Comparison of ENCODE assay signal across 17 mouse cellular contexts in genomic region chr10:8250005-8250404, GRCm38 (mm10).
A peak's percentile ranks its signal among the peaks of the same experiment; 100 is the strongest.
DNase-seq lines count a peak whose midpoint lies in the region; ATAC-seq lines count a peak whose summit lies in the region.
"Had no signal": no experiment of that assay in that cellular context is flagged by ENCODE, and none has a peak within 500 bp of the region (broad histone marks: within the 10 kb centered on the region; RNA-seq: fewer than 3 reads in every experiment).

No protein-coding gene starts in this region.

- ATAC-seq in common myeloid progenitor, adult 5-6 weeks (replicated peaks; ENCODE audit: low read depth, poor library complexity, severe bottlenecking): peak; percentile 65; the same call in 1 of the 2 replicates
- 0 out of 2 replicates have a peak, but pooled peaks have one; percentile 30 for ATAC-seq in megakaryocyte, adult 5-6 weeks (ENCODE audit: poor library complexity, severe bottlenecking)
- ATAC-seq: forebrain, embryonic 14.5 days; forebrain, embryonic 16.5 days had no signal

- peak; percentile 12 for DNase-seq in testis, postnatal 10 days (ENCODE audit: low spot score)
- no peak for DNase-seq in testis, postnatal 14 days (ENCODE audit: low spot score)
- no peak for DNase-seq in gastrocnemius, adult 18-20 months (ENCODE audit: low spot score)
- DNase-seq in yolk sac, embryonic 10.5 days (ENCODE audit: low spot score): no peak
- no peak for DNase-seq in cerebellum, adult 8-10 months
- DNase-seq: adrenal gland, adult 2 months; adrenal gland, postnatal 10 days; adrenal gland, postnatal 25 days; cerebellum, adult 11-12 months; cerebellum, adult 9-10 months; cerebellum, postnatal 10 days; cerebellum, postnatal 25 days; embryo, embryonic 11 days had no signal
